Mouse (Mus musculus) E14TG2a.4 (cell line): ENCODE measurements around the gene Piwil4.

Experiments used
- CTCF ChIP-seq: conservative IDR thresholded peaks from 2 replicates; pipeline ENCODE4 v1.5.1; 2014; ENCODE audit warnings: low read length
- NANOG ChIP-seq: IDR thresholded peaks from 2 replicates; pipeline ENCODE4 v1.6.1; 2014; ENCODE audit warnings: borderline replicate concordance, low read length, mixed read lengths
- POU5F1 ChIP-seq: IDR thresholded peaks from 2 replicates; pipeline ENCODE4 v1.6.1; 2014; ENCODE audit warnings: low read length, borderline replicate concordance

DNA sequence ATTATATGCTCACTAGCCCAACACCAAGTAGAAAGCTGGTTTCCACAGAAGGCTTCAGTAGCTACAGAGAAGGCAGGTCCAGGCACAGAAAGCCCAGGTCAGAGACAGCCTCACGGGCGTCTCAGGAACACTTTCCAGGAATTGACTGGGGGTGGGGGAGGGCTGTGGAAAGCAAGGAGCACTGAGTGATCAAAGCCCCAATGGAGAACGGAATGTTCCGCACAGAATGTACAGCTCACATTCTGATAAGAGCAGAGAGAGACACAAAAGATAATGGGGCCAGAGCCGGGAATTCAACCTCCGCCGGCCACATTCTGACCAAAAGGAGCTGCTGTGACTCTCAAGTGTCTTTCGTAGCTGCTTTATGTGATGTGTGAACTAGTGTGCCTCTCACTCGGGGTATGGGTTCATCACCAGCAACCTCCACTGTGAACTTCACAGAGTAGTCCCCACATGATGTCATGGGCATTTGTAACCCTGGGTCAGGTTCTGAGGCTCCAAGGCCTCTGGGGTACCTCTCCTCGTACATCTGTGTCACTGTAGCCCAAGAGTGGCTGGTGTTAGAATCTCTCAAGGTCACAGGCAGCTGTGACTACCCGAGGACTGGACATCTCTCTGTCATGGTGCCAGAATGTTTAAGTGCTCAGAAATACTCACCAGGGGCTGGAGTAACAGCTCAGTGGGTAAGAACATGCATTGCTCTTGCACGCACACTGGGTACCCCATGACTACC lies 51.0 kb downstream of the Piwil4 start:
- TF ChIP-seq CTCF = no peak
- TF ChIP-seq NANOG = no peak
- TF ChIP-seq POU5F1 = no peak
